Mouse (Mus musculus): ENCODE data around the gene Il20.
A peak's percentile ranks its signal among the peaks of the same experiment; 100 is the strongest.

The Il20 gene

DNA sequence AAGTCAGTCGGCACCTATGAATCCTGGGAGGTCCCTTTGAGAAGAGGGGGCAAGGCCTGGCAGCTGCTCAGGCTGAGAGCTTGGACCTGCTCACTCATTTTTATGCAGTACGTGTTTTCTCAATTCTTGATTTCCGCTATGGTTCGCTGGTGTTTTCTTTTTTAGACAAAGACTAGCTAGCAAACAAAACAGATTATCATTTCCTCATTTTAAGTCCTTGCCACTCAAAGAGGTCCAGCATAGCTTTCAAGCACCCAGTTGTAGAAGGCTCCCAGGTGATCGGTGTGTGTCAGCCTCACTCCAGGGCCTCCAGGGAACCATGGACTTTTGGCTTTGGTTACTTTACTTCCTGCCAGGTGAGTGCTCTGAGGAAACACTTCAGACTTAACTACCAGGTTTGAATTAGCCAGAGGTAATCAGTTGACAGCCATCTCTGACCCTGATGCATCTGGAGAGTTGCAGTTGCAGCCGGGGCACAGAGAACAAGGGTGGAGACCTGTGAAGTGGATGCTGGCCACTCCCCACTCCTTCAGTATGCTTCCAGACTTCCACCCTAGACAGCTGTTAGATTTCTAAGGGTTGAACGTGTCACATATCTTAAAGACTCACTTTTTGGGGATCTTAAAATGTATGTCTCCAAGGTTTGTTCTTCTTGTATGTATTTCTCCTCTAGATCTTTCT, 45.6 kb downstream of the Il20 start, which contains the start of gene Fcmr:
TSS of gene Fcmr (plus strand) at position 129 of the 681 bp plus-strand sequence.
- peak; percentile 79 to 83 for DNase-seq (ENCODE audit: low spot score in 2 of 2)

- peak; percentile 27 to 42 for DNase-seq (ENCODE audit: low spot score in 2 of 2)
Observed at GRCm38 (mm10) chr1:130864741-130865140, 46.5 kb downstream of the Il20 start.

GRCm38 (mm10) chr1:130864238-130864637, 47.0 kb downstream of the Il20 start:
- DNase-seq (ENCODE audit: low spot score in 2 of 2) = peak; percentile 91 to 92

- no peak for DNase-seq (ENCODE audit: low spot score in 2 of 2)
Observed at GRCm38 (mm10) chr1:130857456-130857855, 53.8 kb downstream of the Il20 start.

Measured in spleen, postnatal 36 days (tissue).